Mouse (Mus musculus): ENCODE data around the gene Pradc1.

The Pradc1 gene

GRCm38 (mm10) chr6:85397165-85397564, 54.6 kb downstream of the Pradc1 start:
- DNase-seq (ENCODE audit: low read depth, low spot score): no peak
